Mouse (Mus musculus) ES-E14 (cell line): ENCODE measurements around the gene Tomm34. TPM values are rescaled to one million over a fixed set of nuclear protein-coding genes. Genes with fewer than 3 reads are reported as not detected.

ENCODE experiments used
- DNase-seq: peaks from one replicate; pipeline ENCODE4 v3.0.0-alpha.2; 2013; ENCODE audit warnings: low read depth, low spot score
- H3K27ac ChIP-seq: 2 replicates; pipeline ENCODE4 v1.5.1; 2012; ENCODE audit warnings: low read depth, mild to moderate bottlenecking, low read length, moderate library complexity, mixed read lengths; ENCODE audit not compliant: poor library complexity, insufficient read depth, severe bottlenecking
- H3K36me3 ChIP-seq: 2 replicates; pipeline ENCODE4 v1.6.1; 2012; ENCODE audit warnings: mild to moderate bottlenecking, low read length, moderate library complexity, mixed read lengths; ENCODE audit not compliant: control insufficient read depth, poor library complexity, insufficient read depth, severe bottlenecking
- H3K4me1 ChIP-seq, 2 experiments: fragments of 150-350 bp in 1 of 2; sonication (generic) in 1 of 2; 2 replicates each; pipeline ENCODE4 v1.6.1; 2012; ENCODE audit warnings: low read length in 2 of 2, mild to moderate bottlenecking in 1 of 2, mixed read lengths in 1 of 2; ENCODE audit not compliant: control insufficient read depth in 2 of 2, insufficient read depth in 2 of 2, poor library complexity in 1 of 2
- H3K4me3 ChIP-seq, 2 experiments: fragments of 150-350 bp in 1 of 2; sonication (generic) in 1 of 2; 2 replicates each; pipeline ENCODE4 v1.5.1; 2012; ENCODE audit warnings: low read length in 2 of 2, low read depth in 1 of 2, mild to moderate bottlenecking in 1 of 2, mixed read lengths in 1 of 2; ENCODE audit not compliant: insufficient read depth in 1 of 2, poor library complexity in 1 of 2, severe bottlenecking in 1 of 2
- H3K9ac ChIP-seq: 2 replicates; pipeline ENCODE4 v1.6.1; 2012; ENCODE audit warnings: low read depth, mild to moderate bottlenecking, low read length, mixed read lengths; ENCODE audit not compliant: poor library complexity, insufficient read depth, severe bottlenecking
- H3K9me3 ChIP-seq: fragments of 150-350 bp; sonication (generic); 2 replicates; pipeline ENCODE4 v1.6.1; 2012; ENCODE audit warnings: low read depth, mild to moderate bottlenecking, low read length; ENCODE audit not compliant: control insufficient read depth, insufficient read depth
- CHD2 ChIP-seq: IDR thresholded peaks from 2 replicates; pipeline ENCODE4 v1.6.1; 2014; ENCODE audit warnings: mild to moderate bottlenecking, low read depth, low read length, inconsistent platforms
- HCFC1 ChIP-seq: IDR thresholded peaks from 2 replicates; pipeline ENCODE4 v1.6.1; 2012; ENCODE audit warnings: low read length, inconsistent platforms, borderline replicate concordance; ENCODE audit not compliant: insufficient read depth
- MAFK ChIP-seq: IDR thresholded peaks from 2 replicates; pipeline ENCODE4 v1.6.1; 2014; ENCODE audit warnings: mild to moderate bottlenecking, low read depth, low read length, inconsistent platforms; ENCODE audit not compliant: insufficient read depth
- ZC3H11A ChIP-seq: IDR thresholded peaks from 2 replicates; pipeline ENCODE4 v1.6.1; 2012; ENCODE audit warnings: low read depth, mild to moderate bottlenecking, inconsistent platforms, low read length, borderline replicate concordance
- ZNF384 ChIP-seq: IDR thresholded peaks from 2 replicates; pipeline ENCODE4 v1.6.1; 2012; ENCODE audit warnings: low read depth, low read length, inconsistent platforms
- in situ Hi-C, 2 experiments: fragments of 600-800 bp; cut with MboI; formaldehyde crosslinking; loops; one replicate each; pipeline ENCODE4 v1.15.1; 2025; ENCODE audit warnings: low sequenced_read_pairs in 2 of 2, inconsistent platforms in 1 of 2; ENCODE audit not compliant: unreplicated experiment in 2 of 2
- total RNA-seq: library from RNA; depleted of rRNA; stranded (reverse); fragments of 300-350 nt; gene quantifications from 2 replicates; pipeline ENCODE4 v1.2.3, GENCODE M21; 2012

Gene Tomm34
- total RNA-seq, 1 experiment = 41.5 TPM

DNA sequence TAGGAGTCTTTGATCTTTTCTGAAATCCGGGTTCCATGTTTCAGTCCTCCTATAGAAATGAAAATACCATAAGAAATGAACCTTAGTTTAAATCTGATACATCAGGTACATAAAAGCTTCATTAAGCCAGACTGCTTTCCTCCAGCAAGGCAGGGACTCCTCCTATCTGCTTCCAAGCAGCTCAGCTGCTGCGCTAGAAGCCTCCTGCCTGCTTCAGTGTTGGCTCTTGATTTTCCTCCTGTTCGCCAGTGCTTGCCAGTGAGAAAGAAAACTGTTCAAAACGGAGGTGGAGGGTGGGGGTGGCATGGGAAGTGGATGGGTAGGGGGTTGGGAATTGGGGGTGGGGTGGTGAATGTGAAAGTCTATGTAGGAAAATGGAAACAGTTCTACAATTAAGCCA is 18.5 kb upstream of the Tomm34 start:
- Histone ChIP-seq H3K9me3 (no peaks in the 10 kb centered on the region), H3K4me1 (no peaks in the 10 kb centered on the region), H3K4me3 (no peak overlapping the region), H3K27ac (no peak overlapping the region), H3K36me3 (peaks cover 15% of the 10 kb centered on the region), H3K9ac (no peak overlapping the region)
- in situ Hi-C loops = no loop called here
- TF ChIP-seq ZNF384 (no peak), CHD2 (no peak), MAFK (no peak), ZC3H11A (no peak), HCFC1 (no peak)
- no peak for DNase-seq

DNA sequence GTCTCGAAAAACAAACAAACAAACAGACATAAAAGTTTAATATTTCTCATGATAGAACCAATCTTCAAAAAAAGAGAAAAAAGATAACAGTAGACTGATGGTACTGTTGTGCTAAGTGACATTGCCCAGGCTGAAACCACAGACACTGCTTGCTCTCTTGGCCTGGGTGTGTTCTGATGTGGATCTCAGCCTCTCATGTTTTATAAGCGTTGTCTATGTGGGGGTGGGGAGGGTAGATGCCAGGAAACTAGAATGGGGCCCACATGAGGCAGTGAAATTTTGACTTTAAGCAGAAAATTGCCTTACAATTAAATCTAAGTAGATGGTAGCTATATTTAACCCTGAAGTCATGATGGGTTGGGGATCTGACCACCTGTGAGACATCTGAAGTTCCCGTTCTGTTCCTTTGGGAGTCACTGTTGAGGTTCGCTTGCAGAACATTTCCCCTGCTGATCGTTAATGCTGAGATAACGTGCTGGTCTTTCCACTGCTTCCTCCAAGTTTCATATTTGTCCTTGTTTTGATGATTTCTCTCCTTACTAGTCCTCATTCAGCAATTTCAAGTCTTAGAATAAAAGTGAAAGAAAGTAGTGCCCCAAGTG is 16.5 kb upstream of the Tomm34 start:
- Histone ChIP-seq H3K9ac (no peak overlapping the region), H3K27ac (no peak overlapping the region), H3K4me1 (no peaks in the 10 kb centered on the region), H3K9me3 (no peaks in the 10 kb centered on the region), H3K36me3 (peaks cover 26% of the 10 kb centered on the region), H3K4me3 (no peak overlapping the region)
- in situ Hi-C loops = no loop called here
- TF ChIP-seq ZNF384 (no peak), ZC3H11A (no peak), CHD2 (no peak), HCFC1 (no peak), MAFK (no peak)
- no peak for DNase-seq

DNA sequence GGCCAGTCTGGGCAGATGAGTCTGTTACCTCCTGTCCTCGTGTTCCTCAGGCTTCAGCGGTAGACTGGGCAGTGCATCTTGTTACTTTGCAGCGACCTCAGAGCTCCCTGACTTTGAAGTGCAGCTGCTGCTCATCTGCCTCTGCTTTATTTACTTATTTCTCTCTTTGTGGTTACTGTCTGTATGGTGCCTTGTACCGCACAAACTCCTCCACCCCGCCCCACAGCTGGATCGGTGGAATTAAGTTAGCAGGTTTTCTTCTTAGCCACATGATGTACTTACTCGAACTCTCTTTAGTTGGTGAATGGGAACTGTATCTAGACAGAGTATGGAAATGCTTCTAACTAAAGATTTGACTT is 13.4 kb upstream of the Tomm34 start:
- in situ Hi-C loops = no loop called here
- Histone ChIP-seq H3K4me3 (no peak overlapping the region), H3K9me3 (no peaks in the 10 kb centered on the region), H3K27ac (no peak overlapping the region), H3K36me3 (peaks cover 36% of the 10 kb centered on the region), H3K9ac (no peak overlapping the region), H3K4me1 (no peaks in the 10 kb centered on the region)
- TF ChIP-seq ZNF384 (no peak), CHD2 (no peak), ZC3H11A (no peak), MAFK (no peak), HCFC1 (no peak)
- DNase-seq = no peak

DNA sequence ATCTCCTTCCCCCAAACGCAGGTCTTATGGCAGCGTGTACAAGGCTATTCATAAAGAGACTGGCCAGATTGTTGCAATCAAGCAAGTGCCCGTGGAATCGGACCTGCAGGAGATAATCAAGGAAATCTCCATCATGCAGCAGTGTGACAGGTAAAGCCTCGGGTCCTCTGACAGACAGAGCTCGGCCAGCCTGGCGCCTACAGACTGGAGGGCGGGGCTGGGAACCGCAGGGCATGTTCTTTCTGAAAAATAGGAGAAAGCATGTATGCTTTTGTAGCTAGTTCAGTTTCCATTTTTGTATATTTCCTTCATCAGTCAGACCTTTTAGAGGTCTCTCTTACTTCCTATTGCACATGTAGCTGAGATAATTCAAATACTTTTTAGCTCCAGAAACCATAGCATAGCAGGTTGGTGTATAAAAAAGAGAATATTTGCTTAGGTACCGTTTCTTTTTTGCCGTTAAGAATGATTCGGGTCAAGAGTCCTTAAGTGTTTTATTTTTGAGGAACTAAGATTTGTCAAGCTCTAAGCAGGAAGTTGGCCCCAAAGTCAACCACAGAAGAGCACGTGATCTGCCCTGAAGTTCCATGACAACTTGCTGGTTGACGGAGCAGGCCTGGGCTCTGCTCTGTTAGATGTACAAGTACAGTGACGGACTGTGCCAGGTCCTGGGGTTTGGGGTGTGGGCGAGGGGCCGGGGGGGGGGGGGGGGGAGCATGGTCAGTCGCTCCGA is 12.8 kb upstream of the Tomm34 start:
- no peak for DNase-seq
- no peak overlapping the region for H3K4me3 ChIP-seq
- H3K9ac ChIP-seq = no peak overlapping the region
- no peak for TF ChIP-seq MAFK
- no peak for TF ChIP-seq ZC3H11A
- TF ChIP-seq ZNF384 = no peak
- TF ChIP-seq CHD2 = no peak
- no peak for TF ChIP-seq HCFC1
- H3K36me3 ChIP-seq = peaks cover 33% of the 10 kb centered on the region
- H3K9me3 ChIP-seq = no peaks in the 10 kb centered on the region
- no peaks in the 10 kb centered on the region for H3K4me1 ChIP-seq
- in situ Hi-C loops = no loop called here
- H3K27ac ChIP-seq = no peak overlapping the region
